Mouse (Mus musculus) ZHBTc4 (cell line): ENCODE results near the gene Ugt1a6a.
"Not testable (repeated sequence)": the region's sequence is repeated elsewhere in the genome, so short reads cannot be mapped to it uniquely, and the experiment has no call there.

Experiments used
- DNase-seq: peaks from one replicate; pipeline ENCODE4 v3.0.0-alpha.2; 2011; ENCODE audit warnings: low read depth, low spot score

Ugt1a6a gene

DNA sequence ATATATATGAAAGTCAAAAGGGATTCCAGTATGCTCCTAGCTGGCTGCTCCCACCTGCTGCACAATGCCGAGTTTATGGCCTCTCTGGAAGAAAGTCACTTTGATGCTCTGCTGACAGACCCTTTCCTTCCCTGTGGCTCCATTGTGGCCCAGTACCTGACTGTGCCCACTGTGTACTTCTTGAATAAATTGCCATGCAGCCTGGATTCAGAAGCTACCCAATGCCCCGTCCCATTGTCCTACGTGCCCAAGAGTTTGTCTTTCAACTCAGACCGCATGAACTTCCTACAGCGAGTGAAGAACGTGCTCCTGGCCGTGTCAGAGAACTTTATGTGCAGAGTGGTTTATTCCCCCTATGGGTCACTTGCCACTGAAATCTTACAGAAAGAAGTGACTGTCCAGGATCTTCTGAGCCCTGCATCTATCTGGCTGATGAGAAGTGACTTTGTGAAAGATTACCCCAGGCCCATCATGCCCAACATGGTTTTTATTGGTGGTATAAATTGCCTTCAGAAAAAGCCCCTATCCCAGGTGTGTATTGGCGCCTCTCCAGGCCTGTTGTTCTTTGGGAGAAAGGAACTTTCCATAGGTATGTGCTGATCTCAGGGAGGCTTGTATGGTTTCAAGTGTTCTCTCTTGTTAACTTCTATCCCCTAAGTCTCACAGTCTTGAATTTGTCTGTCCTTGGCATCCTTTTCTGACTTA is 77.9 kb downstream of the Ugt1a6a start:
- no peak for DNase-seq

DNA sequence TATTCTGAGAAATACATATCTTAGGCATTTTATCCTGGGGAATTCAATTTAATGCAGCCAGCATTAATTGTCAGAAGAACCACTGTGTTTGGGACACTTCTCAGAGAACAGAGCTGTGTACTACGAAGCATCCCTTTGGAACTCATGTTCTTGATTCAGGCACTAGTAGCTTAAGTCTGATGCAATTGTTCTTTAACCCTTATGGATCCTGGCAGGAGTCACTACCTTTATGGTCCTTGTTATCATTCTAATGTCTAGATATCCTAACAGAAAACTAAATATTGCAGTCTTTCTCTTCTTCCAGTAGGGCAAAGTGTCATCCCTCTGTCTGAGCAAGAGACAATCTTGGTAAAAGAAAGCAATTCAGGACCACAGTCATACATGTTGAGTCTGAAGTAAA is 78.5 kb downstream of the Ugt1a6a start:
- no peak for DNase-seq

DNA sequence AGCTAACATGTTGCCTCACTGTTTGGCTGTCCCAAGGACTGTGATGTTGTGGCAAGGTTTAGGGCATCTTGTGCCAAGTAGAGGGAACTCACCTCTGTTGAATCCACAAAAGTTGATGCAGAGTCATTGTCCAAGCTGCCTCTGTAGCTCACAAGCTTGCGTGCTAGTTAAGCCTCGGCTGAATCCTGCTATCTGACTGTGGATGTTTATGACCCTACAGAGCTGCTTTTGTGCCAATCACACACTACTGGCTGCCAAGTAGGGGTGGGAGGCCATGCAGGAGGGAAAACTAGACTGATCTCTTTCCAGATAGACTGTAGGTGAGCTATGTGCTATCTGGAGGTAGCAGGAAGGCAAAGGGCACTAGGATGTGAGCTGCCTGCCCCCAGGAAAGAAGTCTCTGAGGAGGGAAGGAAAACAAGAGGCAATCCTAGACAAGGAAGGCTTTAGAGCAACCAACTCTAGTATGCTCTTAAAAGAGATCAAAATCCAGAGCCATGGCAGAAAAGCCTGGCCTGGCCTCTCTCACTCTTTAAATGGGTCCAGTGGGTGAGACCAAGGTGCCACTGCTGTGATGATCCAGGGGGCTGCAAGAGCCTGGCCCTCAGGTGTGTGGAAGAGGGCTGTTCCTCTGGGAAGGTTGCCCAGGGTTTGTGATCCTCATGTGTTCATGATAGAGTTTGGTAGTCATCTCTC is 79.3 kb downstream of the Ugt1a6a start:
- no peak for DNase-seq

GRCm38 (mm10) chr1:88214462-88214952 is 79.9 kb downstream of the Ugt1a6a start:
- DNase-seq: no peak

DNA sequence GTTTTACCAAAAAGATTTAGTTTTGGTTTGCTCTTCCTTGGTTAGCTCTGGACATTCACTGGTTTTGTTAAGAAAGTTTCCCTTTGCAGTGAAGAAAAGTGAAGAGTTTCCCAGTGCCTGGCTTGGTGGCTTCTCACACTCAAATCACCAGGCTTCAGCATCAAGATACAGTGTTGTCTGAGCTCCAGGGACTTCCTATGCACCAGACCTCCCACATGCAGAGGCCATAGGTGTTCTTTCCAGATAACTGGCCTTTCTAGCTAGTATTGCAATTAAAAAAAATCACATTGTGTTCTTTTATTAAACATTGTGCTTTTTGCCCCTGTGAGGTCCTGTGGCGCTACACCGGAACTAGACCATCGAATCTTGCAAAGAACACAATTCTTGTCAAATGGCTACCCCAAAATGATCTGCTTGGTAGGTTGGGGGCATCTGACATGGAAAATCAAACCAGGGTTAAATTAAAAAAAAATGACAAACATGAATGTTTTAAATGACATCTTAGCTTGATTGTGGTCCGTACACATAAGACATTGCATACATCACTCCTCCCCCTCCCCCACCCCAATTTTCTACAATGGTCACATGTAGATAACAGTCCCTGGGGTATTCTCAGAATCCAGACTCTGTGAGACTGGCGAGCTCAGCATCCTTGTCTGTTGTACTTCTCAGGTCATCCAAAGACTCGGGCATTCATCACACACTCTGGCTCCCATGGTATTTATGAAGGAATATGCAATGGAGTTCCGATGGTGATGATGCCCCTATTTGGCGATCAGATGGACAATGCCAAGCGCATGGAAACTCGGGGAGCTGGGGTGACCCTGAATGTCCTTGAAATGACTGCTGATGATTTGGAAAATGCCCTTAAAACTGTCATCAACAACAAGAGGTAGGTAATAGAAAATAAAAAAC is 81.1 kb downstream of the Ugt1a6a start:
- DNase-seq: no peak

- no peak for DNase-seq
Measured at GRCm38 (mm10) chr1:88216551-88216950, 81.9 kb downstream of the Ugt1a6a start.

- peak; percentile 42 for DNase-seq
Measured at GRCm38 (mm10) chr1:88217144-88217543, 82.5 kb downstream of the Ugt1a6a start.

GRCm38 (mm10) chr1:88217576-88217975 is 83.0 kb downstream of the Ugt1a6a start:
- DNase-seq: no peak

DNA sequence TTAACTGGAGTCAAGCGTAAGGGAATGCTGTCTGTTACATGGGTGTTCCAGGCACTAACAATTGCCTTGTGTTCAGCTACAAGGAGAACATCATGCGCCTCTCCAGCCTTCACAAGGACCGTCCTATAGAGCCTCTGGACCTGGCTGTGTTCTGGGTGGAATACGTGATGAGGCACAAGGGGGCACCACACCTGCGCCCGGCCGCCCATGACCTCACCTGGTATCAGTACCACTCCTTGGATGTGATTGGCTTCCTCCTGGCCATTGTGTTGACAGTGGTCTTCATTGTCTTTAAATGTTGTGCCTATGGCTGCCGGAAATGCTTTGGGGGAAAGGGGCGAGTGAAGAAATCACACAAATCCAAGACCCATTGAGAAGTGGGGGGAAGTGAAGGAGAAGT is 83.4 kb downstream of the Ugt1a6a start:
- DNase-seq: peak; percentile 5

DNA sequence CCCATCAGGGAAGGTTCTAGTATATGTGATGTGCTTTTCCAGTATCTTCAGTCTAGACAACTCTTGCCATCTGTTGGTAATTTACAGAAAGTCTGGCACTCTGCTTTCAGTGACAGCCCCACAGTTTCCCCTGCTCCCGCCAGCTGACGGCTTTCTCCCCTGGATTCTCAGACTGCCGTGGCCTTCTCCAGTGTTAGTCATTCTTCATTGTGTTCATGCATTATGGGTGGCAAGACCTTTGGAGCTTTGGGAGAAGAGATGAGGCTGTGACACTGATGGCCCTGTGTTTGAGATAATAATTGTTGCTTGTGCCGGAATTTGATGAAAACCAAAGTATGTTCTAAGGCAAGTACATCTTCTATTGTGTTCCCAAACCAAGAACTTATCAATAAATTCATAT is 84.0 kb downstream of the Ugt1a6a start:
- DNase-seq: peak; percentile 2

DNA sequence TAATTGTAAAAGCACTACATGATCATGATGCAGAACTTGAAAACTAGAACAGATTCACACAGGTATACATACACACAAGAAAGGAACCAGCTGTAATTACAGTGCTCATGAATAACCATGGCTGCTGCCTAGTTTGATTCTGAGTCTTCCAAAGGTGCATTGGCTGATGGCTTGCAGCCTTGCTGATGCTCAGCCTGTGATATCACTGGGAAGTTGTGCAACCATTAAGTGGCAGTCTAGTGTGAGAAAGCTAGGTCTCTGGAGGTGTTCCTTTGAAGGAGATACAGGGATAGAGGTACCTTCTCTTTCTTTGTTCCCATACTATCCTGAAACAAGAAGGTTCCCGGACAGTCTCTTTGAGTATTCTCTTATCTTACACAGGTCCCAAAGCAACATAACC is 84.4 kb downstream of the Ugt1a6a start:
- peak; percentile 1 for DNase-seq

DNA sequence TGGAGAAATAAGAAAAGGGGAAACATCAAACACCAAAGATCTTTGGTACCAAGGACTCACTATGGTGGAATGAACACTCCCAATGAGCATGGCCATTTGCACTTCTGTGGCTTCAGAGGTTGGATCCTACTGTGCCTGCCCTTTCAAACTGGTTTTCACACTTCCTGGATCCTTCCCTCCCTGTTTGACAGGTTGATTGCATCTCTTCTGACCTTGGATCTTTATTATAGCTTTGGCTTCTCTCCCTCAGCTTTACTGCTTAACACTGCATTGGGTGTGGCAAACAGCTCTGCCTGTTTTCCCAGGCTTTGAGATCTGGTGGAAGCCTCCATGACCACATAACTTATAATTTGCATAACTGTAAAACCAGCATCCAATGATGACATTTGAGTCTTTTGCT is 85.7 kb downstream of the Ugt1a6a start:
- DNase-seq: peak; percentile 73

DNA sequence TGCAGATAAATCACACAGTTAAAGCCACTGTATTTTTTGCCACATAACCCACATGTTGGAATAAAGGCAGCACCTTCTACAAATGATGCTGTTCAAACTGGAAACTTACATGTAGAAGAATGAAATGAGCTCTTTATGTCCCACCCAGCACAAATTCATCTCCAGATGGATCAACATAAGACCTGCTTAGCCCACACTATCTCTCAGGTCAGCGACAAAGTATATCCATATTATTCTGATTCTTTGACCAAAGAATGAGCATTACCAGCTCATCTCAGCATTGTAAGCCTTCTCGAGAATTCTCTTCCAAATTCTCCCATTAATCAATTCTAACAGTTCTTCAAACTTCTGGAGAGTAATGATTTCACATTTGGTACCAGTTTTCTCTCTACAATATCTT is 87.6 kb downstream of the Ugt1a6a start:
- DNase-seq: no peak

- DNase-seq: not testable (repeated sequence)
Measured at GRCm38 (mm10) chr1:88223011-88223515, 88.5 kb downstream of the Ugt1a6a start.

DNA sequence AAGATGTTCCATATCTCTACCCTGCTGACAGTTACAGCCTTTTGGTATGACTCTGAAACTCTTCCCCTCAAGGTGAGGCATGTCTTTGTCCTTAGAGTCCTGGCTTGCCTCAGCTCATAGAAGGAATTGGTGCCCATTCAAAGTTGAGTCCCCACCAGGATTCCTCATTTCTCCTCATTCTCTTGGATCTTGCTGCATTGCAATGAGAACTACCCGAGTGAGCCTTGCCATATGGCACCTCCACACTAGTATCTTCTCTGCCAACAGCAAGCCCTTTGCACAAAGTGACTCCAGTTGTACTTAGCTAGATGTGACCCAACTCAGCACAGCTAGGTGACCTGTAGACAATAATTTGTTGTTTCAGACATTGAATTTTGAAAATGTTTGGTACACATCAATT is 89.0 kb downstream of the Ugt1a6a start:
- no peak for DNase-seq

DNA sequence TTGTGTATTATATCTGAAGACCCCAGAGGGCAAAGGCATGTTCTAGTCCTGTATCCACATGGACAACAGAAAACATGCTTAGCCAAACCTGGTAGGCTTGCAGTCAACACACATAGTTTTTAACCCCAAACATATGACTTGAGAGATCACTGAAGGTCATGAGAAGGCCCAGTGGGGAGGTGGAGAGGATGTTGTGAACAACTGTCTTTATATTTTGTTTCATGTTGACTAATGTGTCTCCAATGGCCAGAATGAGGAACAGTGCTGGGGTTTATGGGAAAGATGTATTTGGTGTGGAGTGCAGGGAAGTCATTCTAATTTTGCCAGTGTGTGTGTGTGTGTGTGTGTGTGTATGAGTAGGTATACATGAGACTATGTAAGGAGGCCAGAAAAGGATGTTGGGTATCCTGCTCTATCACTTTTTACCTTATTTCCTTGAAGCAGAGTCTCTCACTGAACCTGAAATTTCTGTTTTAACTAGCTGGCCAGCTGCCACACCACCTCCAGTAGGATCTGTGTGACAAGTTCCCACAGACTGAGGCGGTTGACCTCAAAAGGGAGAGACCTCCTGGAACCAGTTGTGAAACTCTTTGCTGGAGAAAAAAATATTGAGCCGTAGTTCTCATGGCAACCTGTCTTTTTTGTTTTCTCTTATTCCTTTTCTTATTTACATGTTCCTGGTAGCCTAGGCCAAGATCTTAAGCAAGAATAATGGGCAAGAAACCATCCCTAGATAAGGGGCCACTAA is 89.6 kb downstream of the Ugt1a6a start:
- no peak for DNase-seq

DNA sequence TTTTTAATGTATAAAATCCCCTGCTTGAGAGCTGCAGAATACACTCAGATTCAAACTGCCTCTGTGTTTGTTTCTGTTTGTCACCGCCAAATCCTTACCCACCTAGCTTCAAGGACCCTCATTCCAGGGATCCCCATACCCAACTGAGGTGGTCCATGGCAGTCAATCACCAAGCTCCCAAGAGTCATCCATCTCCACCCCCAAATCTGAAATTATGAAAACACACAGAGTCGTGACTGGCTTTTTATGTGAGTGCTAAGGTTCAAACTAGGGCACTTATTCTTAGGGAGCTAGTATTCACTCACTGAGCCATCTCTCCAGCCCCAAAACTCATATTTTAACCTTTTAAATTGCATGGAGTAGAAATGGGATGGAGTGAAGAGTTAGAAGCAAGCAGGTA is 90.7 kb downstream of the Ugt1a6a start:
- DNase-seq: not testable (repeated sequence)

DNA sequence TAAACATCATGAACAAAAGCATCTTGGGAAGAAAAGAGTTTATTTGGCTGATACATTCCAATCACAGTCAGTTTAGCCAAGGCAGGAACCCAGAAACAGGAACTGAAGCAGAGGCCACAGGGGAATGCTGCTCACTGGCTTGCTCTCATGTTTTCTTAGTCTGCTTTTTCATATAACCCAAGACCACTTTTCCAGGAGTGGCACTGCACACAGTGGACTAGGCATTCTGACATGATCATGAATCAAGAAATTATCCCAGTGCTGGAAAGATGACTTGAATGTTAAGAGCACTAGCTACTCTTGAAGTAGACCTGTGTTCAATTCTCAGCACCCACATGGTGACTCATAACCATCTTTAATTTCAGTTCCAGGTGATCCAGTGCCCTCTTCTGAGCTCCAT is 91.1 kb downstream of the Ugt1a6a start:
- no peak for DNase-seq

- no peak for DNase-seq
Measured at GRCm38 (mm10) chr1:88226670-88227379, 92.2 kb downstream of the Ugt1a6a start, which contains the start of gene Mroh2a. Mroh2a (plus strand) TSS chr1:88226986.

DNA sequence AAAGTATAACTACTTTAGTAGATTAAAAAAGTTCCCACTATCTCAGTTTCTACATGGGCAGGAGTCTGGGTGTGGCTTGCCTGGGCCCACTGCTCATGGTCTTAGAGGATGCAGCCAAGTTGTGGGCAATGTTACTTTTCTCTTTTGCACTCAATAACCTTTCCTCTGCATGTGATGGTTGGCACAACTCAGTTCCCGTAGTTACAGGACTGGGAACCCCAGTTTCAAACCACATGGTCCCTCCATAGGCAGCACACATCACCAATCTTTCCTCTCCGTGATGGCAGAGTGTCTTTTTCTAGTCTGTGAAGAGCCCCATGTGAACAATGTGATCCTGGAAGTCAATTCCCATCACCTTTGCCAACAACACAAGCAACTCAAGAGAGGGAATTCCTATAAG is 92.9 kb downstream of the Ugt1a6a start:
- DNase-seq: no peak
